24 mouse cellular contexts compared by ENCODE assay signal in genomic region chr17:44831201-44831600, GRCm38 (mm10). TPM values are rescaled to one million over a fixed set of nuclear protein-coding genes. Genes with fewer than 3 reads are reported as not detected.
DNase-seq lines count a peak whose midpoint lies in the region; ATAC-seq lines count a peak whose summit lies in the region.
"Had no signal": no experiment of that assay in that cellular context is flagged by ENCODE, and none has a peak within 500 bp of the region (broad histone marks: within the 10 kb centered on the region; RNA-seq: fewer than 3 reads in every experiment).

No protein-coding gene starts in this region.

- no peak overlapping the region for H3K27ac ChIP-seq in hindbrain, embryonic 11.5 days (ENCODE audit: low read depth, low read length)
- H3K27ac ChIP-seq: embryonic facial prominence, embryonic 13.5 days; embryonic facial prominence, embryonic 15.5 days; forebrain, embryonic 10.5 days; forebrain, embryonic 13.5 days; forebrain, embryonic 15.5 days had no signal

- H3K36me3 ChIP-seq in hindbrain, embryonic 11.5 days (ENCODE audit: control insufficient read depth, insufficient read depth, low read length) = no peaks in the 10 kb centered on the region
- H3K36me3 ChIP-seq: embryonic facial prominence, embryonic 13.5 days; embryonic facial prominence, embryonic 15.5 days; forebrain, embryonic 10.5 days; forebrain, embryonic 15.5 days had no signal

- no peaks in the 10 kb centered on the region for H3K4me1 ChIP-seq in hindbrain, embryonic 11.5 days (replicated peaks; ENCODE audit: control insufficient read depth, insufficient read depth, low read length)
- H3K4me1 ChIP-seq: embryonic facial prominence, embryonic 15.5 days; forebrain, embryonic 10.5 days; forebrain, embryonic 13.5 days; forebrain, embryonic 15.5 days had no signal

- H3K4me2 ChIP-seq in hindbrain, embryonic 11.5 days (replicated peaks; ENCODE audit: low read depth, low read length) = no peak overlapping the region
- H3K4me2 ChIP-seq: embryonic facial prominence, embryonic 13.5 days; embryonic facial prominence, embryonic 15.5 days; forebrain, embryonic 13.5 days; forebrain, embryonic 15.5 days had no signal

- no peaks in the 10 kb centered on the region for H3K27me3 ChIP-seq in hindbrain, embryonic 11.5 days (ENCODE audit: control insufficient read depth, insufficient read depth, low read length)
- H3K27me3 ChIP-seq: embryonic facial prominence, embryonic 13.5 days; embryonic facial prominence, embryonic 15.5 days; forebrain, embryonic 13.5 days; forebrain, embryonic 15.5 days had no signal

- no peak overlapping the region for H3K9ac ChIP-seq in hindbrain, embryonic 11.5 days (ENCODE audit: low read depth, low read length)
- H3K9ac ChIP-seq: embryonic facial prominence, embryonic 13.5 days; embryonic facial prominence, embryonic 15.5 days; forebrain, embryonic 13.5 days; forebrain, embryonic 15.5 days; forebrain, postnatal 0 days had no signal

- H3K9me3 ChIP-seq in hindbrain, embryonic 11.5 days (ENCODE audit: control insufficient read depth, low read length) = no peaks in the 10 kb centered on the region
- H3K9me3 ChIP-seq: embryonic facial prominence, embryonic 13.5 days; embryonic facial prominence, embryonic 15.5 days; forebrain, embryonic 10.5 days; forebrain, embryonic 13.5 days; forebrain, embryonic 15.5 days had no signal

- peak; percentile 64 for DNase-seq in 416B (ENCODE audit: low read depth)
- peak; percentile 24 for DNase-seq in MEL-GATA-1-ER (ENCODE audit: extremely low read depth, low read depth)
- DNase-seq in right cerebral cortex, postnatal 10 days (ENCODE audit: low spot score in 2 of 2) = no peak
- DNase-seq in retina, embryonic 14.5 days (ENCODE audit: low spot score) = no peak
- no peak for DNase-seq in hindbrain, embryonic 11.5 days (ENCODE audit: low spot score)
- no peak for DNase-seq in adrenal gland, adult (ENCODE audit: inconsistent age in 2 of 2, low spot score in 1 of 2)
- DNase-seq: adrenal gland, adult 8-10 months; adrenal gland, postnatal 14 days; adrenal gland, postnatal 36 days; cerebellum, adult 11-12 months; cerebellum, adult 2 months; cerebellum, adult 9-10 months; cerebellum, postnatal 10 days; cerebellum, postnatal 25 days; embryo, embryonic 11 days; forebrain, postnatal 0 days had no signal

- 46% methylated on average over 1 of the region's 1 CpGs for WGBS in hindbrain, embryonic 11.5 days

- H3K4me3 ChIP-seq in hindbrain, embryonic 11.5 days (ENCODE audit: low read depth, low read length) = no peak overlapping the region
- H3K4me3 ChIP-seq: embryonic facial prominence, embryonic 13.5 days; embryonic facial prominence, embryonic 15.5 days; erythroblast, embryonic 14.5 days; forebrain, embryonic 10.5 days; forebrain, embryonic 13.5 days; forebrain, embryonic 15.5 days had no signal

- peak; percentile 52; the same call in 1 of the 2 replicates for ATAC-seq in granulocyte monocyte progenitor cell, adult 5-6 weeks (replicated peaks; ENCODE audit: poor library complexity, severe bottlenecking)
- 0 out of 2 replicates have a peak, but pooled peaks have one; percentile 39 for ATAC-seq in megakaryocyte progenitor cell, adult 5-6 weeks (replicated peaks; ENCODE audit: poor library complexity)
- ATAC-seq in hindbrain, embryonic 11.5 days (ENCODE audit: low FRiP score) = no peak
- ATAC-seq: forebrain, embryonic 13.5 days; forebrain, embryonic 15.5 days; forebrain, postnatal 0 days had no signal

RNA-seq across cellular contexts. Expression of gene Runx2, which starts 16.6 kb away (rescaled TPM):
- 36.0 and 49.8 TPM in 2 replicates for total RNA-seq in granulocyte monocyte progenitor cell, adult 5-6 weeks (2014; fragmentation: Nextera tagmentation)
- 7.9 and 12.3 TPM in 2 replicates for total RNA-seq in granulocyte monocyte progenitor cell, adult 5-6 weeks (2017)
- 52.4 and 54.9 TPM in 2 replicates for total RNA-seq in megakaryocyte progenitor cell, adult 5-6 weeks (2015)
- 7.8 and 10.7 TPM in 2 replicates for total RNA-seq in megakaryocyte progenitor cell, adult 5-6 weeks (2017)
- polyA plus RNA-seq in hindbrain, embryonic 11.5 days (2014; fragmentation: Nextera tagmentation; extraction: Ambion mirVana) = 1.8 and 3.0 TPM in 2 replicates

RNA-seq across cellular contexts. Expression of gene Supt3, which starts 54.2 kb away (rescaled TPM):
- total RNA-seq in granulocyte monocyte progenitor cell, adult 5-6 weeks (2014; fragmentation: Nextera tagmentation) = 27.0 and 27.8 TPM in 2 replicates
- total RNA-seq in granulocyte monocyte progenitor cell, adult 5-6 weeks (2017) = 13.5 and 17.0 TPM in 2 replicates
- 26.2 and 37.9 TPM in 2 replicates for total RNA-seq in megakaryocyte progenitor cell, adult 5-6 weeks (2015)
- 13.6 and 16.2 TPM in 2 replicates for total RNA-seq in megakaryocyte progenitor cell, adult 5-6 weeks (2017)
- 27.5 and 27.8 TPM in 2 replicates for polyA plus RNA-seq in hindbrain, embryonic 11.5 days (2014; fragmentation: Nextera tagmentation; extraction: Ambion mirVana)

Comparison
In these comparisons a context has a peak if more than half of its experiments do, and no peak if none do; other contexts are left out.
1. DNase-seq: peak in 416B (single experiment) and MEL-GATA-1-ER (single experiment); none in right cerebral cortex, postnatal 10 days (0 of 2), retina, embryonic 14.5 days (single experiment), hindbrain, embryonic 11.5 days (single experiment) and adrenal gland, adult (0 of 2).